Mouse (Mus musculus) midbrain, postnatal 0 days (tissue): Measurements from ENCODE around the gene Fcer1g. TPM values are rescaled to one million over a fixed set of nuclear protein-coding genes. Genes with fewer than 3 reads are reported as not detected.

Experiments
- ATAC-seq: fragments of 200-750 bp; cut with Nextera tagmentation; 2 replicates; pipeline ENCODE4 v1.8.0; 2017; ENCODE audit warnings: moderate number of reproducible peaks, mild to moderate bottlenecking, moderate TSS enrichment, moderate library complexity; ENCODE audit not compliant: low FRiP score
- DNase-seq: peaks from one replicate; pipeline ENCODE4 v3.0.0-alpha.2; 2015; ENCODE audit warnings: low spot score
- H3K27ac ChIP-seq: fragments of 300-500 bp; sonication (generic); 2 replicates; pipeline ENCODE4 v1.5.1; 2014; ENCODE audit warnings: low read depth, mild to moderate bottlenecking, low read length, mixed read lengths
- H3K27me3 ChIP-seq: fragments of 300-500 bp; sonication (generic); 2 replicates; pipeline ENCODE4 v1.6.1; 2014; ENCODE audit warnings: low read length, control low read depth, mixed read lengths; ENCODE audit not compliant: insufficient read depth
- H3K36me3 ChIP-seq: fragments of 300-500 bp; sonication (generic); 2 replicates; pipeline ENCODE4 v1.6.1; 2014; ENCODE audit warnings: low read length, control low read depth, mixed read lengths; ENCODE audit not compliant: insufficient read depth
- H3K4me1 ChIP-seq: fragments of 300-500 bp; sonication (generic); 2 replicates; pipeline ENCODE4 v1.6.1; 2014; ENCODE audit warnings: mild to moderate bottlenecking, control low read depth, antibody characterized with exemption, low read length, mixed read lengths; ENCODE audit not compliant: insufficient read depth
- H3K4me2 ChIP-seq: fragments of 300-500 bp; sonication (generic); 2 replicates; pipeline ENCODE4 v1.6.1; 2014; ENCODE audit warnings: low read depth, mild to moderate bottlenecking, low read length, mixed read lengths; ENCODE audit not compliant: poor library complexity, severe bottlenecking
- H3K4me3 ChIP-seq: fragments of 300-500 bp; sonication (generic); 2 replicates; pipeline ENCODE4 v1.5.1; 2014; ENCODE audit warnings: low read depth, mild to moderate bottlenecking, low read length, moderate library complexity
- H3K9ac ChIP-seq: fragments of 300-500 bp; sonication (generic); replicated peaks from 2 replicates; pipeline ENCODE4 v1.6.1; 2014; ENCODE audit warnings: mild to moderate bottlenecking, low read length, moderate library complexity, mixed read lengths; ENCODE audit not compliant: poor library complexity, severe bottlenecking
- H3K9me3 ChIP-seq: fragments of 300-500 bp; sonication (generic); 2 replicates; pipeline ENCODE4 v1.6.1; 2016; ENCODE audit warnings: low read length, control low read depth
- CTCF ChIP-seq: IDR thresholded peaks from 2 replicates; pipeline ENCODE4 v1.5.1; 2016; ENCODE audit warnings: antibody characterized with exemption, mild to moderate bottlenecking
- WGBS: fragments of 180-500 bp; shearing (Covaris S2); extraction: QIAGEN DNeasy Blood & Tissue Kit; methylation state at CpG from one replicate; pipeline ENCODE4 v1.1.7; 2014; 5-methylcytosine and 5-hydroxymethylcytosine counted together
- polyA plus RNA-seq: library from polyadenylated mRNA; unstranded; fragments of >200 nt; fragmentation: Nextera tagmentation; extraction: Ambion mirVana; gene quantifications from 2 replicates; pipeline ENCODE4 v1.2.1, GENCODE M21; 2015
- total RNA-seq: library from RNA; depleted of rRNA; stranded (reverse); fragments of >200 nt; gene quantifications from 2 replicates; pipeline ENCODE4 v1.2.3, GENCODE M21; 2014

Gene Fcer1g
- total and polyA plus RNA-seq, 2 experiments from 2014 or later, result 21.3 to 31.1 TPM

- no peak for DNase-seq
- WGBS, result 82% methylated on average over 12 of the region's 12 CpGs
These were observed 1.1 kb downstream of the Fcer1g start for GRCm38 (mm10) chr1:171232800-171233730.

GRCm38 (mm10) chr1:171232348-171232747, 1.8 kb downstream of the Fcer1g start:
- DNase-seq (no peak), ATAC-seq (no peak)
- no peak for TF ChIP-seq CTCF
- Histone ChIP-seq H3K9ac (no peak overlapping the region), H3K36me3 (peaks cover 34% of the 10 kb centered on the region), H3K9me3 (no peaks in the 10 kb centered on the region), H3K4me2 (no peak overlapping the region), H3K27ac (no peak overlapping the region), H3K27me3 (no peaks in the 10 kb centered on the region), H3K4me1 (no peaks in the 10 kb centered on the region), H3K4me3 (no peak overlapping the region)
- WGBS, result 84% methylated on average over 5 of the region's 5 CpGs

More at GRCm38 (mm10) chr1:171232800-171233730, 1.1 kb downstream of the Fcer1g start:
- no peak overlapping the region for H3K4me3 ChIP-seq
- no peak for TF ChIP-seq CTCF
- no peaks in the 10 kb centered on the region for H3K4me1 ChIP-seq
- H3K4me2 ChIP-seq, result no peak overlapping the region
- no peak overlapping the region for H3K27ac ChIP-seq
- no peaks in the 10 kb centered on the region for H3K9me3 ChIP-seq
- peaks cover 41% of the 10 kb centered on the region for H3K36me3 ChIP-seq
- no peaks in the 10 kb centered on the region for H3K27me3 ChIP-seq
- no peak overlapping the region for H3K9ac ChIP-seq
- ATAC-seq, result no peak

GRCm38 (mm10) chr1:171231844-171232243, 2.3 kb downstream of the Fcer1g start:
- Histone ChIP-seq H3K36me3 (peaks cover 29% of the 10 kb centered on the region), H3K9ac (no peak overlapping the region), H3K27me3 (no peaks in the 10 kb centered on the region), H3K4me1 (no peaks in the 10 kb centered on the region), H3K9me3 (no peaks in the 10 kb centered on the region), H3K4me2 (no peak overlapping the region), H3K4me3 (no peak overlapping the region), H3K27ac (no peak overlapping the region)
- WGBS, result 77% methylated on average over 4 of the region's 4 CpGs
- ATAC-seq (no peak), DNase-seq (no peak)
- no peak for TF ChIP-seq CTCF

GRCm38 (mm10) chr1:171230215-171230614, 4.0 kb downstream of the Fcer1g start:
- H3K27ac ChIP-seq, result no peak overlapping the region
- 55% methylated on average over 3 of the region's 3 CpGs for WGBS
- ATAC-seq, result no peak
- no peaks in the 10 kb centered on the region for H3K9me3 ChIP-seq
- TF ChIP-seq CTCF, result no peak
- no peak for DNase-seq
- no peak overlapping the region for H3K4me2 ChIP-seq
- H3K4me3 ChIP-seq, result no peak overlapping the region
- H3K36me3 ChIP-seq, result peaks cover 15% of the 10 kb centered on the region
- no peaks in the 10 kb centered on the region for H3K4me1 ChIP-seq
- no peaks in the 10 kb centered on the region for H3K27me3 ChIP-seq
- H3K9ac ChIP-seq, result no peak overlapping the region

GRCm38 (mm10) chr1:171229750-171230149, 4.4 kb downstream of the Fcer1g start:
- Histone ChIP-seq H3K4me1 (no peaks in the 10 kb centered on the region), H3K4me3 (no peak overlapping the region), H3K36me3 (peaks cover 10% of the 10 kb centered on the region), H3K9ac (no peak overlapping the region), H3K9me3 (no peaks in the 10 kb centered on the region), H3K4me2 (no peak overlapping the region), H3K27ac (no peak overlapping the region), H3K27me3 (no peaks in the 10 kb centered on the region)
- ATAC-seq, result no peak
- TF ChIP-seq CTCF, result no peak
- no peak for DNase-seq
- WGBS, result 23% methylated on average over 6 of the region's 6 CpGs

GRCm38 (mm10) chr1:171227879-171228278, 6.3 kb downstream of the Fcer1g start:
- no peaks in the 10 kb centered on the region for H3K27me3 ChIP-seq
- WGBS, result 88% methylated on average over 1 of the region's 1 CpGs
- no peak overlapping the region for H3K4me2 ChIP-seq
- no peak overlapping the region for H3K4me3 ChIP-seq
- H3K36me3 ChIP-seq, result no peaks in the 10 kb centered on the region
- no peak for DNase-seq
- H3K9me3 ChIP-seq, result no peaks in the 10 kb centered on the region
- no peak for TF ChIP-seq CTCF
- ATAC-seq, result no peak
- no peaks in the 10 kb centered on the region for H3K4me1 ChIP-seq
- H3K27ac ChIP-seq, result no peak overlapping the region
- no peak overlapping the region for H3K9ac ChIP-seq
